Mouse (Mus musculus) embryonic fibroblast, embryonic 13.5 days (primary cell): ENCODE measurements around the gene Slc30a2.

Experiments
- CTCF ChIP-seq: IDR thresholded peaks from 2 replicates; pipeline ENCODE4 v1.5.1; 2011; ENCODE audit warnings: mild to moderate bottlenecking, control low read depth, low read length, moderate library complexity, borderline replicate concordance; ENCODE audit not compliant: insufficient read depth
- POLR2A ChIP-seq: IDR thresholded peaks from 2 replicates; pipeline ENCODE4 v1.6.1; 2011; ENCODE audit warnings: low read depth, mild to moderate bottlenecking, control low read depth, low read length, moderate library complexity

DNA sequence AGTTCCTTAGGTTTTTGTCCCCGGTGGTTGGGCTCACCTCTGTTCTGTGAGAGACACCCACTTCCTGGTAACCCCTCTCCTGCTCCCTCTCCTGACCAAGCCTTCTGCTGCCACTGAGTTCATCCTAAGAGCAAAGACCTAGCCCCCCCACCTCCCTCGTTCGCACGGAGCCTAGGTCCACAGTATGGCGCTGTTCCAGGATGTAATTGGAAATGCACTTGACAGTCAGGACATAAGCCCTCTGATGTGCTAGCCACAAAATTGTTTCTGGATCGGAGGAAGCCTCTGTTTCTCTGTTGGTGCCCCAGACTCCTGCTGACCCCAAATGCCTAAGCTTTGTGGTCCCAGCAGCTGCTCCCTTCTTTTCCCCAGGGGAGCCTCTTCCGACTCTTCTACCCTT, 60.7 kb downstream of the Slc30a2 start:
- TF ChIP-seq POLR2A (no peak), CTCF (no peak)
